Mouse (Mus musculus) liver, postnatal 0 days (tissue): ENCODE measurements around the gene Dytn. TPM values are rescaled to one million over a fixed set of nuclear protein-coding genes. Genes with fewer than 3 reads are reported as not detected.

Experiments
- ATAC-seq: fragments of 200-750 bp; cut with Nextera tagmentation; 2 replicates; pipeline ENCODE4 v1.8.0; 2017; ENCODE audit warnings: mild to moderate bottlenecking, moderate library complexity
- DNase-seq: peaks from one replicate; pipeline ENCODE4 v3.0.0-alpha.2; 2016
- H3K27ac ChIP-seq: fragments of 300-500 bp; sonication (generic); 2 replicates; pipeline ENCODE4 v1.5.1; 2014; ENCODE audit warnings: antibody characterized with exemption, moderate library complexity, mild to moderate bottlenecking, low read depth
- H3K27me3 ChIP-seq: fragments of 300-500 bp; sonication (generic); 2 replicates; pipeline ENCODE4 v1.6.1; 2014; ENCODE audit warnings: low read length, control low read depth, mixed read lengths; ENCODE audit not compliant: insufficient read depth
- H3K36me3 ChIP-seq: fragments of 300-500 bp; sonication (generic); replicated peaks from 2 replicates; pipeline ENCODE4 v1.6.1; 2014; ENCODE audit warnings: mild to moderate bottlenecking, control low read depth, low read length, moderate library complexity, mixed read lengths; ENCODE audit not compliant: insufficient read depth
- H3K4me1 ChIP-seq: fragments of 300-500 bp; sonication (generic); 2 replicates; pipeline ENCODE4 v1.6.1; 2014; ENCODE audit warnings: antibody characterized with exemption, mild to moderate bottlenecking, control low read depth; ENCODE audit not compliant: insufficient read depth
- H3K4me2 ChIP-seq: fragments of 300-500 bp; sonication (generic); 2 replicates; pipeline ENCODE4 v1.6.1; 2014; ENCODE audit warnings: low read depth, mild to moderate bottlenecking, low read length, moderate library complexity, mixed read lengths
- H3K4me3 ChIP-seq: fragments of 300-500 bp; sonication (generic); 2 replicates; pipeline ENCODE4 v1.5.1; 2014; ENCODE audit warnings: low read depth, low read length
- H3K9ac ChIP-seq: fragments of 300-500 bp; sonication (generic); replicated peaks from 2 replicates; pipeline ENCODE4 v1.6.1; 2014; ENCODE audit warnings: mild to moderate bottlenecking, moderate library complexity
- H3K9me3 ChIP-seq: fragments of 300-500 bp; sonication (generic); 2 replicates; pipeline ENCODE4 v1.6.1; 2016; ENCODE audit warnings: mild to moderate bottlenecking, control low read depth, low read length, mixed read lengths
- CTCF ChIP-seq: sonication (generic); IDR thresholded peaks from 2 replicates; pipeline ENCODE4 v1.5.1; 2016; ENCODE audit warnings: antibody characterized with exemption, low read depth
- EP300 ChIP-seq: IDR thresholded peaks from 2 replicates; pipeline ENCODE4 v1.6.1; 2016; ENCODE audit warnings: antibody characterized with exemption, low read depth, mild to moderate bottlenecking
- WGBS: fragments of 180-500 bp; shearing (Covaris S2); extraction: QIAGEN DNeasy Blood & Tissue Kit; methylation state at CpG from one replicate; pipeline ENCODE4 v1.1.7; 2014; ENCODE audit not compliant: insufficient replicate concordance; 5-methylcytosine and 5-hydroxymethylcytosine counted together
- polyA plus RNA-seq: library from polyadenylated mRNA; unstranded; fragments of >200 nt; fragmentation: Nextera tagmentation; extraction: Ambion mirVana; gene quantifications from 2 replicates; pipeline ENCODE4 v1.2.1, GENCODE M21; 2015

The Dytn gene
- polyA plus RNA-seq, 1 experiment from 2014 or later = not detected

GRCm38 (mm10) chr1:63603870-63604500 is 82.7 kb downstream of the Dytn start:
- ATAC-seq (no peak), DNase-seq (no peak)
- Histone ChIP-seq H3K4me2 (no peak overlapping the region), H3K4me1 (no peaks in the 10 kb centered on the region), H3K27me3 (no peaks in the 10 kb centered on the region), H3K4me3 (no peak overlapping the region), H3K36me3 (no peaks in the 10 kb centered on the region), H3K9ac (no peak overlapping the region), H3K9me3 (no peaks in the 10 kb centered on the region), H3K27ac (no peak overlapping the region)
- 32% methylated on average over 3 of the region's 3 CpGs for WGBS
- TF ChIP-seq CTCF (no peak), EP300 (no peak)

- DNase-seq = no peak
- no peaks in the 10 kb centered on the region for H3K36me3 ChIP-seq
- no peak overlapping the region for H3K4me2 ChIP-seq
- no peak overlapping the region for H3K4me3 ChIP-seq
- no peak for TF ChIP-seq EP300
- TF ChIP-seq CTCF = no peak
- H3K27ac ChIP-seq = no peak overlapping the region
- no peak for ATAC-seq
- WGBS = 76% methylated on average over 7 of the region's 7 CpGs
- no peak overlapping the region for H3K9ac ChIP-seq
- H3K27me3 ChIP-seq = no peaks in the 10 kb centered on the region
- H3K4me1 ChIP-seq = no peaks in the 10 kb centered on the region
- no peaks in the 10 kb centered on the region for H3K9me3 ChIP-seq
These were observed 99.9 kb downstream of the Dytn start for GRCm38 (mm10) chr1:63586869-63587268.

GRCm38 (mm10) chr1:63579153-63579552 is 107.6 kb downstream of the Dytn start:
- Histone ChIP-seq H3K27me3 (no peaks in the 10 kb centered on the region), H3K9ac (no peak overlapping the region), H3K4me3 (no peak overlapping the region), H3K4me1 (no peaks in the 10 kb centered on the region), H3K36me3 (no peaks in the 10 kb centered on the region), H3K9me3 (no peaks in the 10 kb centered on the region), H3K4me2 (no peak overlapping the region), H3K27ac (no peak overlapping the region)
- no peak for TF ChIP-seq EP300
- no peak for TF ChIP-seq CTCF
- 82% methylated on average over 8 of the region's 8 CpGs for WGBS
- no peak for ATAC-seq
- DNase-seq = no peak

- H3K4me1 ChIP-seq = no peaks in the 10 kb centered on the region
- H3K36me3 ChIP-seq = no peaks in the 10 kb centered on the region
- WGBS = 67% methylated on average over 5 of the region's 5 CpGs
- H3K27me3 ChIP-seq = no peaks in the 10 kb centered on the region
- no peak for TF ChIP-seq CTCF
- TF ChIP-seq EP300 = no peak
- no peak overlapping the region for H3K9ac ChIP-seq
- no peaks in the 10 kb centered on the region for H3K9me3 ChIP-seq
- no peak overlapping the region for H3K4me3 ChIP-seq
- ATAC-seq (no peak), DNase-seq (no peak)
- H3K27ac ChIP-seq = no peak overlapping the region
- H3K4me2 ChIP-seq = no peak overlapping the region
These were observed 109.9 kb downstream of the Dytn start for GRCm38 (mm10) chr1:63576803-63577202.

GRCm38 (mm10) chr1:63573864-63574611 is 112.7 kb downstream of the Dytn start:
- TF ChIP-seq CTCF (no peak), EP300 (no peak)
- no peak overlapping the region for H3K4me2 ChIP-seq
- no peaks in the 10 kb centered on the region for H3K9me3 ChIP-seq
- H3K4me3 ChIP-seq = no peak overlapping the region
- H3K27ac ChIP-seq = no peak overlapping the region
- no peaks in the 10 kb centered on the region for H3K4me1 ChIP-seq
- no peak overlapping the region for H3K9ac ChIP-seq
- DNase-seq (no peak), ATAC-seq (no peak)
- 68% methylated on average over 12 of the region's 12 CpGs for WGBS
- no peaks in the 10 kb centered on the region for H3K36me3 ChIP-seq
- H3K27me3 ChIP-seq = no peaks in the 10 kb centered on the region

GRCm38 (mm10) chr1:63573432-63573831 is 113.3 kb downstream of the Dytn start:
- 69% methylated on average over 6 of the region's 6 CpGs for WGBS

More at GRCm38 (mm10) chr1:63573432-63573831, 113.3 kb downstream of the Dytn start:
- no peak for TF ChIP-seq CTCF
- TF ChIP-seq EP300 = no peak
- Histone ChIP-seq H3K9ac (no peak overlapping the region), H3K9me3 (no peaks in the 10 kb centered on the region), H3K4me1 (no peaks in the 10 kb centered on the region), H3K27ac (no peak overlapping the region), H3K4me3 (no peak overlapping the region), H3K4me2 (no peak overlapping the region), H3K27me3 (no peaks in the 10 kb centered on the region), H3K36me3 (no peaks in the 10 kb centered on the region)
- ATAC-seq = no peak
- no peak for DNase-seq

Other genes with a start within 250 kb of the Dytn start
- gene Adam23, start 241.0 kb downstream of the Dytn start, polyA plus RNA-seq = 4.5 and 6.1 TPM in 2 replicates
- gene Gm39653, start 71.0 kb downstream of the Dytn start, polyA plus RNA-seq = not detected in 2 replicates
- gene Mdh1b, start 43.4 kb upstream of the Dytn start, polyA plus RNA-seq = not detected in 2 replicates
- 22.6 and 25.9 TPM in 2 replicates for gene Fastkd2, start 43.7 kb upstream of the Dytn start, polyA plus RNA-seq
- gene 4933402D24Rik, start 82.3 kb upstream of the Dytn start, polyA plus RNA-seq = not detected in 2 replicates